Mouse (Mus musculus): ENCODE measurements around the gene Cdc42.

GRCm38 (mm10) chr4:137364826-137365225 is 7.3 kb upstream of the Cdc42 start:
- TF ChIP-seq TAL1 (conservative IDR thresholded peaks at IDR 0.05; ENCODE audit: low read depth, low read length) (no peak), CTCF (IDR thresholded peaks at IDR 0.05; ENCODE audit: low read depth, low read length) (no peak), GATA1 (IDR thresholded peaks at IDR 0.05; ENCODE audit: borderline replicate concordance, low read length) (no peak), GATA2 (IDR thresholded peaks at IDR 0.05; ENCODE audit: borderline replicate concordance, low read depth, low read length) (no peak)
